Mouse (Mus musculus): Measurements from ENCODE around the gene Vapb. TPM values are rescaled to one million over a fixed set of nuclear protein-coding genes. Genes with fewer than 3 reads are reported as not detected.

Vapb gene
- total and polyA plus RNA-seq, 2 experiments = 10.2 to 18.8 TPM

DNA sequence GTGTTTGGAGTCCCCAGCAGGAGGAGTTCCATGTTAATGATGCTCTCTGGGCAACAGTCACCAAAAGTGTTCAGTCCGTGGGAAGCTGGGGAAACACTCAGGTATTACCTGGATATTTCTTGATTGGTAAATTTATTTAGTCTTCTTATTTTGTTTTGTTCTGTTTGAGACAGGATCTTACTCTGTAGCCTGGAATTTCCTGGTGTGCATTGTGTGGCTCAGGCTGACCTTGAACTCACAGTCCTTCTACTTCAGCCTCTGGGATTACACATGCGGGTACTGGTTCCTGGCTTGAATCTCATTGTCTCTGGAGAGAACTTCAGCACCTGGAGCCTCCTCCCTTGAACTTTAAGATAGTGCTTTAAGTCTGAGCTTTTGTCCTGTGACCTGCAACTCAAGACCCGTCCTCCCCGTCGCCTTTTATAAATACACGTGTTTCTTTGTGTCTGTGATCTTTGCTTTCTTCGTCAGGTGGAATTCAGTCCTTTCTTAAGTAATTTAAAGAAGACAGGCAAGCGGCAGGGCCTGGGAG lies 20.4 kb downstream of the Vapb start:
- H3K4me3 ChIP-seq (ENCODE audit: insufficient read depth, low read depth, low read length) = no peak overlapping the region
- H3K27ac ChIP-seq (replicated peaks; ENCODE audit: insufficient read depth, low read depth, low read length) = no peak overlapping the region
- peaks cover 4% of the 10 kb centered on the region; the same call in 1 of the 2 replicates for H3K4me1 ChIP-seq (ENCODE audit: control insufficient read depth, insufficient read depth, low read length)
- no peak overlapping the region for H3K9ac ChIP-seq (ENCODE audit: low read depth, low read length)
- DNase-seq (ENCODE audit: extremely low read depth, low read depth, low spot score) = no peak
- no peaks in the 10 kb centered on the region for H3K36me3 ChIP-seq (ENCODE audit: control insufficient read depth, insufficient read depth, low read length)
- no peak for TF ChIP-seq POLR2A (IDR thresholded peaks at IDR 0.05; ENCODE audit: extremely low read depth, insufficient read depth, low read length)
- no peaks in the 10 kb centered on the region for H3K27me3 ChIP-seq (ENCODE audit: control insufficient read depth, insufficient read depth, low read length)
- H3K79me2 ChIP-seq (ENCODE audit: control insufficient read depth, insufficient read depth, low read length) = peaks cover 46% of the 10 kb centered on the region
- 85% methylated on average over 8 of the region's 8 CpGs for WGBS

GRCm38 (mm10) chr2:173760607-173761006 lies 23.3 kb downstream of the Vapb start:
- Histone ChIP-seq H3K4me1 (ENCODE audit: control insufficient read depth, insufficient read depth, low read length) (peaks cover 4% of the 10 kb centered on the region; the same call in 1 of the 2 replicates), H3K27ac (replicated peaks; ENCODE audit: insufficient read depth, low read depth, low read length) (no peak overlapping the region), H3K27me3 (ENCODE audit: control insufficient read depth, insufficient read depth, low read length) (no peaks in the 10 kb centered on the region), H3K36me3 (ENCODE audit: control insufficient read depth, insufficient read depth, low read length) (no peaks in the 10 kb centered on the region), H3K4me3 (ENCODE audit: insufficient read depth, low read depth, low read length) (no peak overlapping the region), H3K9ac (ENCODE audit: low read depth, low read length) (no peak overlapping the region), H3K79me2 (ENCODE audit: control insufficient read depth, insufficient read depth, low read length) (peaks cover 49% of the 10 kb centered on the region)
- DNase-seq (ENCODE audit: extremely low read depth, low read depth, low spot score) = no peak
- no peak for TF ChIP-seq CTCF (IDR thresholded peaks at IDR 0.05; ENCODE audit: low read depth, low read length)
- no peak for TF ChIP-seq POLR2A (IDR thresholded peaks at IDR 0.05; ENCODE audit: extremely low read depth, insufficient read depth, low read length)
- WGBS = 89% methylated on average over 6 of the region's 6 CpGs

DNA sequence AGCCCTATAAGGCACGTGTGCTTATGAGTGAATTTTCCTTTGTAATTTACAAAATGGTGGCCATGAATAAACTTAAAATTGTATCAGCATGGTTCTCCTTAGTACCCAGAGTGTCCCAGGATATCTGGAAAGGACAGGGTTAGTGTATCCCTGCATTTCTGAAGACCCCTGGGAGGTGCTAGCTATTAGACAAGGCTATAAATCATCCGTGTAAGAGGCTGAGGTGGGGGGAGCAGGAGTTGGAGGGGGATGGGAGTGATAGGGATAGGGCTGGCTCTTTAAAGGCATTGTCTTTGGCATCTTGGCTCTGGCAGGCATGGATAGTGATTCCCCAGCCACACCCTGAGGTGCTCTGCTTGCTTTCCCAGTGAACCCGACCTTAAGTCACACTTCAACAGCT lies 27.3 kb downstream of the Vapb start:
- TF ChIP-seq POLR2A (IDR thresholded peaks at IDR 0.05; ENCODE audit: extremely low read depth, insufficient read depth, low read length) = no peak
- TF ChIP-seq CTCF (IDR thresholded peaks at IDR 0.05; ENCODE audit: low read depth, low read length) = no peak
- no peak for DNase-seq (ENCODE audit: extremely low read depth, low read depth, low spot score)
- H3K9ac ChIP-seq (ENCODE audit: low read depth, low read length) = no peak overlapping the region
- peaks cover 27% of the 10 kb centered on the region for H3K79me2 ChIP-seq (ENCODE audit: control insufficient read depth, insufficient read depth, low read length)
- no peaks in the 10 kb centered on the region for H3K36me3 ChIP-seq (ENCODE audit: control insufficient read depth, insufficient read depth, low read length)
- peaks cover 2% of the 10 kb centered on the region; the same call in 1 of the 2 replicates for H3K4me1 ChIP-seq (ENCODE audit: control insufficient read depth, insufficient read depth, low read length)
- WGBS = 77% methylated on average over 3 of the region's 3 CpGs
- H3K4me3 ChIP-seq (ENCODE audit: insufficient read depth, low read depth, low read length) = no peak overlapping the region
- no peak overlapping the region for H3K27ac ChIP-seq (replicated peaks; ENCODE audit: insufficient read depth, low read depth, low read length)
- no peaks in the 10 kb centered on the region for H3K27me3 ChIP-seq (ENCODE audit: control insufficient read depth, insufficient read depth, low read length)

- WGBS = 94% methylated on average over 8 of the region's 8 CpGs
- H3K79me2 ChIP-seq (ENCODE audit: control insufficient read depth, insufficient read depth, low read length) = peaks cover 16% of the 10 kb centered on the region
Observed at GRCm38 (mm10) chr2:173767959-173768595, 30.8 kb downstream of the Vapb start.

GRCm38 (mm10) chr2:173769183-173769582 lies 31.9 kb downstream of the Vapb start:
- H3K4me3 ChIP-seq (ENCODE audit: insufficient read depth, low read depth, low read length) = no peak overlapping the region
- WGBS = 85% methylated on average over 10 of the region's 10 CpGs

More at GRCm38 (mm10) chr2:173767959-173768595, 30.8 kb downstream of the Vapb start:
- no peak for TF ChIP-seq CTCF (IDR thresholded peaks at IDR 0.05; ENCODE audit: low read depth, low read length)
- TF ChIP-seq POLR2A (IDR thresholded peaks at IDR 0.05; ENCODE audit: extremely low read depth, insufficient read depth, low read length) = no peak
- Histone ChIP-seq H3K27ac (replicated peaks; ENCODE audit: insufficient read depth, low read depth, low read length) (no peak overlapping the region), H3K9ac (ENCODE audit: low read depth, low read length) (no peak overlapping the region), H3K4me3 (ENCODE audit: insufficient read depth, low read depth, low read length) (no peak overlapping the region), H3K4me1 (ENCODE audit: control insufficient read depth, insufficient read depth, low read length) (no peaks in the 10 kb centered on the region), H3K27me3 (ENCODE audit: control insufficient read depth, insufficient read depth, low read length) (no peaks in the 10 kb centered on the region), H3K36me3 (ENCODE audit: control insufficient read depth, insufficient read depth, low read length) (no peaks in the 10 kb centered on the region)
- DNase-seq (ENCODE audit: extremely low read depth, low read depth, low spot score) = no peak

DNA sequence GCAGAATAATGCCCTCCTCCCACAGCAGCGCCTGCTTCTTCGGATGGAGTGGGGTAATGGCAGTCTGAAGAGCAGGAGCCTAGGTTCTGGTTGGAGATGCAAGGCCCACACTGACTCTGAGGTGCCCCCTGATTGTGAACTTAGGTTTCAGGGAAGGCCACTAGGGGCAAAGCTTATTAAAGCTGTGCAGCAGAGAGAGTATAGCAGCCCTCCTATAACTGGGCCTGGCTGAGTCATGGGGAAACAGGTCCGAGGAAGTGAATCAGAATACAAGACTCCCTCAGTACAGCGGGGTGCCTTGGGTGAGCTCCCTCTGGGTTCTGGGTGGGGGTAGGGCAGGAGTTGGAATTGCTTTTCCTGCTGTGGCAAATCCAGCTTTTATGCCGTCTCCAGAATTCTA lies 33.3 kb downstream of the Vapb start:
- no peaks in the 10 kb centered on the region; the same call in 1 of the 2 replicates for H3K36me3 ChIP-seq (ENCODE audit: control insufficient read depth, insufficient read depth, low read length)
- TF ChIP-seq POLR2A (IDR thresholded peaks at IDR 0.05; ENCODE audit: extremely low read depth, insufficient read depth, low read length) (no peak), CTCF (IDR thresholded peaks at IDR 0.05; ENCODE audit: low read depth, low read length) (no peak)
- 90% methylated on average over 5 of the region's 5 CpGs for WGBS

More at GRCm38 (mm10) chr2:173769183-173769582, 31.9 kb downstream of the Vapb start:
- Histone ChIP-seq H3K27me3 (ENCODE audit: control insufficient read depth, insufficient read depth, low read length) (no peaks in the 10 kb centered on the region), H3K36me3 (ENCODE audit: control insufficient read depth, insufficient read depth, low read length) (no peaks in the 10 kb centered on the region), H3K79me2 (ENCODE audit: control insufficient read depth, insufficient read depth, low read length) (peaks cover 16% of the 10 kb centered on the region), H3K4me1 (ENCODE audit: control insufficient read depth, insufficient read depth, low read length) (no peaks in the 10 kb centered on the region), H3K9ac (ENCODE audit: low read depth, low read length) (no peak overlapping the region), H3K27ac (replicated peaks; ENCODE audit: insufficient read depth, low read depth, low read length) (no peak overlapping the region)
- no peak for DNase-seq (ENCODE audit: extremely low read depth, low read depth, low spot score)
- no peak for TF ChIP-seq POLR2A (IDR thresholded peaks at IDR 0.05; ENCODE audit: extremely low read depth, insufficient read depth, low read length)
- TF ChIP-seq CTCF (IDR thresholded peaks at IDR 0.05; ENCODE audit: low read depth, low read length) = no peak

More for the DNA sequence above, 33.3 kb downstream of the Vapb start:
- Histone ChIP-seq H3K79me2 (ENCODE audit: control insufficient read depth, insufficient read depth, low read length) (peaks cover 9% of the 10 kb centered on the region), H3K4me3 (ENCODE audit: insufficient read depth, low read depth, low read length) (no peak overlapping the region), H3K27ac (replicated peaks; ENCODE audit: insufficient read depth, low read depth, low read length) (no peak overlapping the region), H3K9ac (ENCODE audit: low read depth, low read length) (no peak overlapping the region), H3K4me1 (ENCODE audit: control insufficient read depth, insufficient read depth, low read length) (no peaks in the 10 kb centered on the region), H3K27me3 (ENCODE audit: control insufficient read depth, insufficient read depth, low read length) (no peaks in the 10 kb centered on the region)
- DNase-seq (ENCODE audit: extremely low read depth, low read depth, low spot score) = no peak
